Mouse (Mus musculus) mesoderm, embryonic 11.5 days (tissue): ENCODE results near the gene Poldip2.
"Not testable (repeated sequence)": the region's sequence is repeated elsewhere in the genome, so short reads cannot be mapped to it uniquely, and the experiment has no call there.

ENCODE experiments used
- DNase-seq: peaks from one replicate; pipeline ENCODE4 v3.0.0-alpha.2; 2012; ENCODE audit warnings: low read depth, low spot score

Gene Poldip2

GRCm38 (mm10) chr11:78500623-78501202 is 11.3 kb upstream of the Poldip2 start:
- no peak for DNase-seq

- DNase-seq, result no peak
Measured at GRCm38 (mm10) chr11:78501529-78501928, 10.5 kb upstream of the Poldip2 start.

DNA sequence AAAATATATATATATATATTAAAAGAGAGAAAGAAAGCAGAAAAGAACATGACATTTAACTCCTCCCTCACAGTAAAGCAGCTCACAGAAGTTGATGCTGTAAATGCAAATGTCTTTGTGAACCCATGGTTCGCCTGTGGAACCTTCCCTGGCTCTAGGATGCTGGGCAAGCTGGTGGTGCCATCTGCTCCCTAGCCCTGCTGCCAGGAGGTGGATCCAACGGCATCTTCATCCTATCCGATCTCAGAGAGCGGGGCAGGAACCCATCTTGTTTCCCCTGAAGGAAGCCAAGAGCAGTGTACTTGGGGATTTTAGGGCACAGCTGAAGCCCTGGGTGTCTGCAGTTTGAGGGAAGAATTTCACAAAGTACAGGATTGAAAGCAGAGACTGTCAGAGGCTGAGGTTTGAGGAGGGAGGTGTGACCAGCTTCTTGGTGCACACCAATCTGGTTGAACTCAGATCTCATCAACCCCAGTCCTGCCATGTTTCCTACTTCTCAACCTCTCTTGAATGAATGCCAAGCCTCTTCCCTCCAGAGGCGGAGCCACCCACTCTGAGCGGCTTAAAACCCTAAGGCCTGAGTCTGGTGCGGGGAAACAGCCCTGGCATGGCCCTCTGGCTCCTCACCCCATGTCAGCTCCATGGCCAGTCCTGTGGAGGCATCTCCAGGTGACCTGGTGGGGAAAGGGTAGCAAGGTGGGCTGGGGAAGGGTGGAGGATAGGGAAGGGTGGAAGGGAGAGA is 8.9 kb upstream of the Poldip2 start, which contains the start of gene Sebox:
Gene Sebox (plus strand): TSS at position 539 of the 742 bp plus-strand sequence.
- no peak for DNase-seq

GRCm38 (mm10) chr11:78505430-78505829 is 6.6 kb upstream of the Poldip2 start:
- DNase-seq, result no peak

GRCm38 (mm10) chr11:78509148-78509547 is 2.8 kb upstream of the Poldip2 start:
- no peak for DNase-seq

DNA sequence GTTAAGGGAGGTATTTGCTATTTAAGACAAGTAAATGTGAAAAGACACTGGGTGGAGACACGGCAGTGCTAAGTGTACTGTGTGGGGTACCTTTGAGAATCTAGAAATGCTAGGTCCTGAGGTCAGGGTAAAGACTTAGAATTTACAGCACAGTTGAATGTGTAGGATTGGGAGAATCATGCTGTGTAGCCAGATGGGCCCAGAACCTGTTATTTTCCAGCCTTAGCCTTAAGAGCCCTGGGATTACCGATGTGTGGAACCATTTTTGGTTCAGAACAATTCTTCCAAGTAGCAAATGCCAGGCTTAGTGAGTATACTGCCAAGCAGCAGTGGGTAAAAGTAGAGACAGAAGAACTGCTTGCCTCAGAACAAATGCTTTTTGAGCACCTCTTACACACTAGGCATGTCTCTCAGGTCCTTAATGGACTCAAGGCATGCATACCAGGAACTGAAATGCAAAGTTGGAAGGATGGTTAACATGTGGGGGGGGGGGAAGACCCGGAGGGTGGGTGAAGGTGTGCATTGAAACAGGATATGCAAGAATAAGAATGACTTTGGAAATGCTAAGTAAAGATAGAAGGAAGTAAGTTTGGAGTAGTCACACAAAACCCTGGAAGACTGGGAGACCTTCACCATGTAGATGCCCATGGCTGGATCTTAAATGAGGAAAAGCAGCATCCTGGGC is 1.3 kb downstream of the Poldip2 start:
- DNase-seq, result no peak

DNA sequence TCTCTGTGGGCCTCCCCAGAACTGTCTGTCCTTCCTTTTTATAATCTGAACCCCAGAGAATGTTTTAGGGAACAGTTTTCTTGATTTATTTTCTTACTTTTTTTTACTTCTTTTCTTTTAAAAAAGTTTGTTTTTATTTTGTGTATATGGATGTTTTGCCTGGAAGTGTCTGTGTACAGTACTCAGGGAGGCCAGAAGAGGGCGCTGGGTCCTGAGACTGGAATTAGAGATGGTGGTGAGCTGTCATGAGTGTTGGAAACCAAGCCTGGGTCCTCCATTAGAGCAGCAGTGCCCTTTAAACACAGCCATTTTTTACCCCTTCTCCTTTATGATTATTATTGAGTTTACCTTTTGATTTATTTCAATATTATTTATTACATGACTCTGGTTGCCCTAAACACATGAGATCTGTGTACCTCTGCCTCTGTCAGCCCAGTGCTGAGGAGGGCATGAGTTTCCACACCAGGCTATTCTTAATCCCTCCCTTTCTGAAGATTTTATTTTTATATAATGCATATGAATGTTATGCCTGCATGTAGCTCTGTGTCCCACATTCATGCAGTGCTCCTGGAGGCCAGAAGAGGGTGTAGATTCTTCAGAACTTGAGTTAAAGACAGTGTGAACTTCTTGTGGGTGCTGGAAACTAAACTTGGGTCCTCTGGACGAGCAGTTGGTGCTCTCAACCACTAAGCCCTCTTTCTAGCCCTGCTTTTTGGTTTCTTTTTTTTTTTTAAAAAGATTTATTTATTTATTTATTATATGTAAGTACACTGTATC is 3.7 kb downstream of the Poldip2 start:
- DNase-seq, result no peak

- DNase-seq, result no peak
Measured at GRCm38 (mm10) chr11:78518931-78519330, 6.9 kb downstream of the Poldip2 start.

DNA sequence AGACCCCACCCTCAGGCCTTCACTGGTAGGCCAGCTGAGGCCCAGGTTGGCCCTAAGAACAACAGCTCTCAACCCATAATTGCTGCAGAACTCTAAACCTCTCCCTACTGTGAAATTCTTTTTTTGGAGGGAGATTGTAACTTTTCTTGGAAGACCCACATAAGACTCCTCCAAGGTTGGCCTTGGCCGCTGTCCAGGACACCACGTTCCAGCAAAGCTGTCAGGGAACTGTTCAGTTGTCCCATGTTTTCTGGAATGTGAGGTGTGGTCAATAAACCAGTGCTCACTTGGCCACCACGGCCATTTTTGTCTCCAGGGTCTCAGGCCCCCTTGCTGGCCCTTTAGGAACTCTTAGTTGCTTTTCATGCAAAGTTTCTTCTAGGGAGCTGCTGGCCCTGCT is 9.9 kb downstream of the Poldip2 start:
- DNase-seq, result no peak

GRCm38 (mm10) chr11:78522481-78522997 is 10.5 kb downstream of the Poldip2 start:
- no peak for DNase-seq

- peak; percentile 66 for DNase-seq
Measured at GRCm38 (mm10) chr11:78523241-78523955, 11.4 kb downstream of the Poldip2 start.

- DNase-seq, result no peak
Measured at GRCm38 (mm10) chr11:78524838-78525237, 12.8 kb downstream of the Poldip2 start.

- DNase-seq, result no peak
Measured at GRCm38 (mm10) chr11:78528714-78529113, 16.7 kb downstream of the Poldip2 start.

DNA sequence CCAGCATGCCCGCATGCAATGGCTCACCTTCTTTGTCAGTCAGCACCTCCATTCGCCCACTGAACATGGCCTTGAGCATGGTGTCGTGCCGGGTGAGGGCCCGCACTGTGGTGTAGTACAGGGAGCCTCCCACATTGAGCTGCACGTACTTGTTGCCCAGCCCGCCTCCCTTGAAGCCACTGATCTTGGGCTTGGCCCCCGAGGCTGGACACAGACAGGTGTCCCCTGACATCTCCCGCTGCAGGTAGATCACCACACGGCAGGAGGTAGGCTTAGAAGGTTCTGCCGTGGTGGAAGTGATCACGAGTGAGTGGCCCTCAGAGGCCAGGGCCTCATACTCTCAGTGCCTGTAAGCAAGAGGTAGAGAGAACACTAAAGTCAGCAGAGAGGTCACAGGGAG is 18.0 kb downstream of the Poldip2 start:
- DNase-seq, result no peak

DNA sequence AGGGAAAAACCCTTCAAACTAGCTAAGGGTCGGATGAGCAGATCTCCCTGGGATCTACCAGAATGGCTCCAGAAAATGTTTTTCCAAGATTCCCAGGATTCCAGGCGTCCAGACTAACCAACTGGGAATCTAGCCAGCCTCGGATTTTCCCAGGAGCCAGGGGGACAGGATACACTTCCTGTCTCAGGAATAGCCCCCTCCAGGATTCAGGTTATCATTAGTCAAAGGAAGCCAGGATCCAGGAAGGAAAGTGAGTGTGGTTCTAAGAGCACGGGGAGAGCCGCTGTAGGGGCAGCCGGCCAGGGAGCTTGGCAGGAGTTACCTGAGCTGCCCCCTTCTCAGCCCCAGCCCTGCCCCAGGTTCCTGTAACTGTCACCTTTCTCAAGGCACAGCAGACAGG is 19.1 kb downstream of the Poldip2 start:
- DNase-seq, result no peak

- not testable (repeated sequence) for DNase-seq
Measured at GRCm38 (mm10) chr11:78531515-78531914, 19.5 kb downstream of the Poldip2 start.

GRCm38 (mm10) chr11:78534516-78534915 is 22.5 kb downstream of the Poldip2 start:
- no peak for DNase-seq

DNA sequence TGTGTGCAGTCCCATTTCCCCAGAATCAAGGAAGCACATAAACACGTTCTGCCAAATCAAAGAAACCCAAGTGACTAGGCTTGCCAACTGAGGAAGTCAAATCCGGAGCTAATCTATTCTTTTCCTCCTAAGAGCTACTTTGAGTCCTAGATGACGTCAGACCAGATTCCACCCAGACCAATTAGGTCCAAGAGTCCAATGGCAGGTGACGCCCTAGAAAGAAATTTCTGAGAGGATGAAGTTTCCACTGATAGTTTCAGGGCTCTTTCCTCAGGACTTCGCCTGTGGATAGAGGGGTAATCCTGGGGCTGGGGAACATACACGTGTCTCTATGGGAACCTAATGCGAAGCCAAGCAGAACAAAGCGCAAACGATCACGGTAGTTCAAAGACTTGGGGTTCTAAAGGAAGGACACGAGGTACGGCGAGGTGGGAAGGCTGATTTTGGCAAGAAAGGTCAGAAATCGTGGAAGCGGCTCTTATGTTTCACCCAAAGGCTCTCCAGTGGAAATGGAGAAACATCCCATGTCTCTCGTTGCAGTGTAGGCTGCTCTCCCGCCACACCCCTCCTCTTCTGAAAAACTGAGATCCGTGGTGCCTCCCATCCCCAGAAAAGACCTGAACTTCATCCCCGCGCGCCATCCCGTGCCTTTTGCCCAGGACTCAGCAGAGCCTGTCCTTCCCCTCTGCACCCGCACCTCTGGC is 23.5 kb downstream of the Poldip2 start:
- peak; percentile 56 for DNase-seq

- DNase-seq, result peak; percentile 99
Measured at GRCm38 (mm10) chr11:78536080-78536689, 24.2 kb downstream of the Poldip2 start, which contains the start of the genes Tnfaip1 and Ift20. TSS of gene Tnfaip1 (minus strand) at chr11:78536332. TSS of gene Ift20 (plus strand) at chr11:78536361.

GRCm38 (mm10) chr11:78536690-78537084 is 24.7 kb downstream of the Poldip2 start:
- no peak for DNase-seq
